Mouse (Mus musculus): ENCODE measurements at regions not wholly inside any gene's neighbourhood (a gene's known extent, or its start where the extent isn't known, plus 50 kb on each side); places are given as distances from the start of the nearest gene placed in this dataset.

DNA sequence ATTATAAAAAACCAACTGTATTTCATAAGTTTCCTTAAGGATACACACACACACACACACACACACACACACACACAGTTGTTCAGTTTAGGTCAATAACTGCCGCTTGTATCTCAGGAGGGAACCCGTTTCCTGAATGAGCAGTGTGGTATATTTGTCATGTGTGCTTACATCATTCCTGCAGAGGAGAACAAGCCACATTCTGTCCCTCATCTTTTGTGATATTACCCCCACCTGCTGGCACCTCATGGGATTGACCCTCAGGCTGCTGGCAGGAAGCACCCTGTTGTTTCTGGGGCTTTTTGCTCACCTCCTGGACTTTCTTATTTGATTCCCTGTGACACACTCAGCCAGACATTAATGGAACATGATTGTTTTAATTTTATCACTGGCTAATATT is 66.4 kb upstream of the Htr1a start:
- peak; percentile 80 for DNase-seq

DNA sequence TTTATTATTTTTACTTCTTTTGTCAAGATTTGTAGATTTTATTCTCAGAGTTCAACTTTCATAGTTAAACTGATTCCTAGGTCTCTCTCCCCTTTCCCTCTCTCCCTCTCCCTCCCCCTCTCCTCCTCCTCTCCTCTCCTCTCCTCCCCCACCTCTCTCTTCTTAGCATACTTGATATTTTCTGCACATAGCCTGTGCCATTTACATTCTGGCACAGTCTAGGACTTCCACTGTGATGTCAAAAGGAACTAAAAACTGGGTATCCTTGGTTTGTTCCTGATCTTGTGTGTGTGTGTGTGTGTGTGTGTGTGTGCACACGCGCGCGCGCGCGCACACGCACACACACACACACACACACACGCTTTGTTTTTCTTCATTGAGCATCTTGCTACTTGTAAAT is 64.9 kb upstream of the Htr1a start:
- DNase-seq: no peak

DNA sequence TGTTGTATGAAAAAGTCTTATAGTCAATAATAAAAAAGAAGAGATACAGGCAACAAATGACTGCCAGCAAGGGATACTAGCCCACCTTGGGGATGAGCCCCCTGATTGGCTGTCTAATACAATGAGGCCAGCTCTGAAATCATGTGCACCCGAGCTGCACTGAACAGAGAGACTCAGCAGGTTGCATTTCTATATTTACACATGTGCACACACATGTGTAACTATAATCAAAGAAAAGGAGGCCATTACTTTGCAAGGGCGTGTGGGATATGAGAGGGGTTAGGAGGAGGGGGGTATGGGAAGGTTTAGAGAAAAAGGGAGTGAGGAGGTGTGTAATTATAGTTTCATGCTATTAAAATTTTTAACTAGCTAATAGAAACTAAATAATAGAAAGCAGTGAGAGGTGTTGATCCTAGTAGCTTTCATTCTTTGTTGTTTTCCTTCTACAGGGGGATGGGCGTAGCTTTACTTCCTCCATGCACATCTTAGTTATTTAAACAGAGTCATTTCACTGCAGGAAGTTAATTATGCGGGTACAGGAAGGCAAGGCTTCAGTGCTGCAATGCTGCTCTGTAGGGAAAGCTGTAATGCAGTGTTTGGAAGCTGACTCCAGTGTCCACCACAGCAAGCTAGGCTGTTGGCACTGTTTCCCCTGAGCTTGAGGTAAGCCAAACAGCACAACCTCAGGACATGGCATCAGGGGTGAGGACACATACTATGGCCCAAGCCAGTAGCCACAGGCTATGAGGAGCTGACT is 56.2 kb upstream of the Htr1a start:
- no peak for DNase-seq

Data from thymus, postnatal 14 days (tissue).